Mouse (Mus musculus): ENCODE data around the gene Orai2. TPM values are rescaled to one million over a fixed set of nuclear protein-coding genes. Genes with fewer than 3 reads are reported as not detected.

Orai2 gene
- total RNA-seq (2021) (1 to 10 TPM in 1 of 2 experiments, under 1 TPM in 1; 0.76 to 1.6 TPM), polyA plus RNA-seq (2012; rRNA removed) (2.9 and 5.5 TPM in 2 replicates)
- long read RNA-seq, partial matches to known transcripts: 0 of 1 reads
- long read RNA-seq, other reads (novel, unspliced or antisense): 0 of 1 reads

- intact Hi-C loops (cut with DNase I): loop anchor here (2.0 kb wide), 1 partner anchor 34 kb away; the partner anchor contains the start of genes Alkbh4 and Lrwd1
- H3K27me3 ChIP-seq (ENCODE audit: control insufficient read depth, insufficient read depth, low read length): no peaks in the 10 kb centered on the region
- H3K36me3 ChIP-seq (ENCODE audit: control insufficient read depth, insufficient read depth, low read length): no peaks in the 10 kb centered on the region
- H3K27ac ChIP-seq: no peak within 1 kb of the TSS; the same call in 1 of the 2 replicates
- WGBS: 5% methylated on average over 49 of the region's 49 CpGs
- no peaks in the 10 kb centered on the region for H3K79me2 ChIP-seq (replicated peaks; ENCODE audit: control insufficient read depth, insufficient read depth, low read length)
- peak within 1 kb of the TSS; percentile 60 for H3K4me3 ChIP-seq
- peak; percentile 85 to 89 for DNase-seq
- H3K4me1 ChIP-seq (ENCODE audit: control insufficient read depth, insufficient read depth, low read length): peaks cover 5% of the 10 kb centered on the region
- TF ChIP-seq EP300 (IDR thresholded peaks at IDR 0.05; ENCODE audit: insufficient read depth, low read depth, low read length) (no peak), POLR2A (IDR thresholded peaks at IDR 0.05; ENCODE audit: insufficient read depth, low read depth, low read length) (no peak), CTCF (IDR thresholded peaks at IDR 0.05) (no peak)
- peak within 1 kb of the TSS; percentile 72 for H3K9ac ChIP-seq (ENCODE audit: low read depth, low read length)
Measured at GRCm38 (mm10) chr5:136170512-136171362, at the start of gene Orai2. Gene Orai2, minus strand, starts transcription at chr5:136170713.

DNA sequence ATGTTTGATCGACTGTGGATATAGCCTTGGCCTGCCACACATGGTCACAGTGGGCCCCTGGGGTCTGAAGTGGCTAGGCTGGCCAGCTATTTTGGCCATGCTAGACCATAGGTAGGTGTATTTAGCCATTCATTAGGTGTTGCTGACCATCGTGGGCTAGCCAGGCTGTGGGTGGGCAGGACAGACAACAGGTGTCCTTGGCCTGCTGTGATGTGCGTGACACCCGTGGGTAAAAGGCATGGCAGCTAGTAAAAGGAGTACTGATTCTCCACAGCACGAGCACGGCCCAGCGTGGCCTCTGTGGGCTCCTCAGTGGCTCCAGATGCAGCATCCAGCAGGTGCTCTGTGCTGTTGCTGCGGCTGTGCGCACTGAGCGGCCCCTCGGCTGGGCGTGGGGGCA lies 48.1 kb upstream of the Orai2 start:
- no peaks in the 10 kb centered on the region for H3K27me3 ChIP-seq (ENCODE audit: control insufficient read depth, insufficient read depth, low read length)
- intact Hi-C loops (cut with DNase I): no loop called here
- no peak for TF ChIP-seq CTCF (IDR thresholded peaks at IDR 0.05)
- no peak for TF ChIP-seq POLR2A (IDR thresholded peaks at IDR 0.05; ENCODE audit: insufficient read depth, low read depth, low read length)
- TF ChIP-seq EP300 (IDR thresholded peaks at IDR 0.05; ENCODE audit: insufficient read depth, low read depth, low read length): no peak
- no peak overlapping the region for H3K4me3 ChIP-seq
- no peak overlapping the region for H3K27ac ChIP-seq
- H3K4me1 ChIP-seq (ENCODE audit: control insufficient read depth, insufficient read depth, low read length): no peaks in the 10 kb centered on the region
- no peak for DNase-seq
- H3K9ac ChIP-seq (ENCODE audit: low read depth, low read length): no peak overlapping the region
- whole genome bisulfite sequencing: 81% methylated on average over 12 of the region's 12 CpGs
- no peaks in the 10 kb centered on the region for H3K36me3 ChIP-seq (ENCODE audit: control insufficient read depth, insufficient read depth, low read length)
- no peaks in the 10 kb centered on the region for H3K79me2 ChIP-seq (replicated peaks; ENCODE audit: control insufficient read depth, insufficient read depth, low read length)

DNA sequence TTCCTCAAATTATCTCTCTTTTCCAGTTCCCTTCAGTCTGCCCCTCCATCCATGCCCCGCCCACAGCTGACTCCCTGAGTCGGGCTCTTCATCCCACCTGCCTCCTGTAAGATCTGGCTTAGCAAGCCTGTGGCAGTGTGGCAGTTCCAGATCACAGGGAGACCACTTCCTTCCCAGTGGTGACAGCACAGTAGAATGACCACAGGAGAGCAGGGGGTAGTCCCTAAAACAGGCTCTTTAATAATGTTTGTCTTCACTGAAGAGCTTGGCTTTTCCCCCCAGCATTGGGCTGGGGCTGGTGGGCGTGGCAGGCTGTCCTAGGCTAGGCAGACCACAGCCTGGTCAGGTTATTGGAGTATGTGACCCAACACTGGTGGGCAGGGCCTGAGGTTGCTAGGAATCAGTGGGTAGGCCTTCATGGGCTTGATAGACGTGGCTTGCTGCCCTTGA lies 47.4 kb upstream of the Orai2 start:
- H3K4me1 ChIP-seq (ENCODE audit: control insufficient read depth, insufficient read depth, low read length): no peaks in the 10 kb centered on the region
- H3K27ac ChIP-seq: no peak overlapping the region
- WGBS: 64% methylated on average over 4 of the region's 4 CpGs
- H3K9ac ChIP-seq (ENCODE audit: low read depth, low read length): no peak overlapping the region
- no peak for DNase-seq
- H3K36me3 ChIP-seq (ENCODE audit: control insufficient read depth, insufficient read depth, low read length): no peaks in the 10 kb centered on the region
- TF ChIP-seq EP300 (IDR thresholded peaks at IDR 0.05; ENCODE audit: insufficient read depth, low read depth, low read length): no peak
- no peak for TF ChIP-seq CTCF (IDR thresholded peaks at IDR 0.05)
- no peak for TF ChIP-seq POLR2A (IDR thresholded peaks at IDR 0.05; ENCODE audit: insufficient read depth, low read depth, low read length)
- no peaks in the 10 kb centered on the region for H3K79me2 ChIP-seq (replicated peaks; ENCODE audit: control insufficient read depth, insufficient read depth, low read length)
- intact Hi-C loops (cut with DNase I): no loop called here
- H3K4me3 ChIP-seq: no peak overlapping the region
- no peaks in the 10 kb centered on the region for H3K27me3 ChIP-seq (ENCODE audit: control insufficient read depth, insufficient read depth, low read length)

GRCm38 (mm10) chr5:136217004-136217665 lies 46.6 kb upstream of the Orai2 start:
- no peak for DNase-seq
- intact Hi-C loops (cut with DNase I): no loop called here
- Histone ChIP-seq H3K27ac (no peak overlapping the region), H3K27me3 (ENCODE audit: control insufficient read depth, insufficient read depth, low read length) (no peaks in the 10 kb centered on the region), H3K9ac (ENCODE audit: low read depth, low read length) (no peak overlapping the region), H3K36me3 (ENCODE audit: control insufficient read depth, insufficient read depth, low read length) (no peaks in the 10 kb centered on the region), H3K4me3 (no peak overlapping the region), H3K4me1 (ENCODE audit: control insufficient read depth, insufficient read depth, low read length) (no peaks in the 10 kb centered on the region), H3K79me2 (replicated peaks; ENCODE audit: control insufficient read depth, insufficient read depth, low read length) (no peaks in the 10 kb centered on the region)
- 80% methylated on average over 18 of the region's 18 CpGs for WGBS
- TF ChIP-seq EP300 (IDR thresholded peaks at IDR 0.05; ENCODE audit: insufficient read depth, low read depth, low read length): no peak
- no peak for TF ChIP-seq POLR2A (IDR thresholded peaks at IDR 0.05; ENCODE audit: insufficient read depth, low read depth, low read length)
- no peak for TF ChIP-seq CTCF (IDR thresholded peaks at IDR 0.05)

- Histone ChIP-seq H3K4me3 (no peak overlapping the region), H3K4me1 (ENCODE audit: control insufficient read depth, insufficient read depth, low read length) (no peaks in the 10 kb centered on the region), H3K27ac (no peak overlapping the region), H3K36me3 (ENCODE audit: control insufficient read depth, insufficient read depth, low read length) (no peaks in the 10 kb centered on the region), H3K27me3 (ENCODE audit: control insufficient read depth, insufficient read depth, low read length) (no peaks in the 10 kb centered on the region), H3K9ac (ENCODE audit: low read depth, low read length) (no peak overlapping the region), H3K79me2 (replicated peaks; ENCODE audit: control insufficient read depth, insufficient read depth, low read length) (no peaks in the 10 kb centered on the region)
- WGBS: 56% methylated on average over 5 of the region's 5 CpGs
- no peak for TF ChIP-seq EP300 (IDR thresholded peaks at IDR 0.05; ENCODE audit: insufficient read depth, low read depth, low read length)
- TF ChIP-seq POLR2A (IDR thresholded peaks at IDR 0.05; ENCODE audit: insufficient read depth, low read depth, low read length): no peak
- no peak for TF ChIP-seq CTCF (IDR thresholded peaks at IDR 0.05)
- no peak for DNase-seq
- intact Hi-C loops (cut with DNase I): no loop called here
Measured at GRCm38 (mm10) chr5:136215958-136216357, 45.4 kb upstream of the Orai2 start.

Data from heart, adult 2 months (tissue).